Mouse (Mus musculus) heart, adult 2 months (tissue): Measurements from ENCODE around the gene Ckm.

Experiments used
- CTCF ChIP-seq: fragments of 200-600 bp; IDR thresholded peaks from 2 replicates; pipeline ENCODE4 v1.8.1; 2022; ENCODE audit warnings: antibody characterized with exemption, mild to moderate bottlenecking, moderate library complexity
- EP300 ChIP-seq: fragments of 200-500 bp; IDR thresholded peaks from 2 replicates; pipeline ENCODE4 v1.6.1; 2011; ENCODE audit warnings: low read depth, low read length, control low read depth; ENCODE audit not compliant: insufficient read depth
- POLR2A ChIP-seq: fragments of 200-500 bp; IDR thresholded peaks from 2 replicates; pipeline ENCODE4 v1.6.1; 2011; ENCODE audit warnings: mild to moderate bottlenecking, low read depth, low read length, control low read depth; ENCODE audit not compliant: insufficient read depth

GRCm38 (mm10) chr7:19409753-19410152 is 5.2 kb downstream of the Ckm start:
- TF ChIP-seq EP300 (no peak), POLR2A (0 out of 2 replicates have a peak, but pooled peaks have one; percentile 28), CTCF (no peak)
